Comparison of ENCODE assay signal across 9 mouse cellular contexts in the genomic region with DNA sequence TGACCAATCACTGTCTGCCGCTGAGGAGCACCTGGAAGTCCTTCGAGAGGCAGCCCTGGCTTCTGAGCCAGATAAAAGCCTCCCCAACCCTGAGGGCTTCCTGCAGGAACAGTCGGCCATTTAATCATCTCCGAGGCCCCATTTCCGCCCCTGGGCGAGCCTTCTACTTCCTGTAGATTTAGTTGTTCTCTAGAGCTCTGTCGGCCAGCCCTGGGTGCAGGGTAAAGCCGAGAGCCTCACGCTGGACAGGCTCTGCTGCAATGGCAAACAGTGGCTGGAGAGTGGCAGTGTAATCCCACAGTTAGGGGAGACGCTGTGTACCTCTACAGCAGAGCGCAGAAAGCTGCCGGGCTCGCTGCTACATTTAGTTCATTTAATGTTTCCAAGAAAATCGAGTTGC. TPM values are rescaled to one million over a fixed set of nuclear protein-coding genes. Genes with fewer than 3 reads are reported as not detected.
DNase-seq lines count a peak whose midpoint lies in the region; ATAC-seq and TF ChIP-seq lines count a peak whose summit lies in the region.
"Had no signal": no experiment of that assay in that cellular context is flagged by ENCODE, and none has a peak within 500 bp of the region (broad histone marks: within the 10 kb centered on the region; RNA-seq: fewer than 3 reads in every experiment).

No protein-coding gene starts in this region.

- peaks cover 17% of the 10 kb centered on the region for H3K4me1 ChIP-seq in heart, embryonic 11.5 days (ENCODE audit: control insufficient read depth, insufficient read depth, low read length)
- no peaks in the 10 kb centered on the region for H3K4me1 ChIP-seq in midbrain, embryonic 16.5 days (ENCODE audit: control insufficient read depth, insufficient read depth, low read length)

- WGBS in heart, embryonic 11.5 days (ENCODE audit: insufficient replicate concordance), result 48% methylated on average over 14 of the region's 14 CpGs
- 45% methylated on average over 14 of the region's 14 CpGs for WGBS in midbrain, embryonic 16.5 days

- ATAC-seq in heart, embryonic 11.5 days (replicated peaks; ENCODE audit: insufficient number of reproducible peaks, low FRiP score, low TSS enrichment), result 0 out of 2 replicates have a peak, but pooled peaks have one; percentile 44
- peak; percentile 82; the same call in 1 of the 2 replicates for ATAC-seq in midbrain, embryonic 16.5 days

- peak overlapping the region; percentile 50 for H3K4me3 ChIP-seq in gastrocnemius, adult 2 months
- no peak overlapping the region for H3K4me3 ChIP-seq in heart, embryonic 11.5 days (ENCODE audit: low read depth, low read length)
- H3K4me3 ChIP-seq in midbrain, embryonic 16.5 days (ENCODE audit: low read depth, low read length), result no peak overlapping the region

- no peak overlapping the region for H3K9ac ChIP-seq in heart, embryonic 11.5 days (ENCODE audit: low read depth, low read length)
- no peak overlapping the region for H3K9ac ChIP-seq in midbrain, embryonic 16.5 days (ENCODE audit: low read depth, low read length)

- H3K9me3 ChIP-seq in heart, embryonic 11.5 days (replicated peaks; ENCODE audit: control insufficient read depth, low read length), result no peaks in the 10 kb centered on the region
- H3K9me3 ChIP-seq in midbrain, embryonic 16.5 days (replicated peaks; ENCODE audit: control insufficient read depth, low read length, poor library complexity, severe bottlenecking), result no peaks in the 10 kb centered on the region

- no peak for TF ChIP-seq POLR2A in brain, embryonic 14.5 days (IDR thresholded peaks at IDR 0.05; ENCODE audit: borderline replicate concordance, extremely low read depth, insufficient read depth, insufficient read length, poor library complexity, severe bottlenecking)

- peak overlapping the region; percentile 43 for H3K4me2 ChIP-seq in heart, embryonic 11.5 days
- H3K4me2 ChIP-seq in midbrain, embryonic 16.5 days (ENCODE audit: low read length), result peak overlapping the region; percentile 17; the same call in 1 of the 2 replicates

- peak; percentile 35 for TF ChIP-seq CTCF in gastrocnemius, adult 2 months (IDR thresholded peaks at IDR 0.05)
- TF ChIP-seq CTCF in brain, embryonic 14.5 days (IDR thresholded peaks at IDR 0.05; ENCODE audit: borderline replicate concordance, extremely low read depth, insufficient read depth, insufficient read length), result peak; percentile 40; the same call in 1 of the 2 replicates

- no peaks in the 10 kb centered on the region; the same call in 1 of the 2 replicates for H3K36me3 ChIP-seq in heart, embryonic 11.5 days (ENCODE audit: control insufficient read depth, insufficient read depth, low read length)
- H3K36me3 ChIP-seq in midbrain, embryonic 16.5 days (ENCODE audit: control insufficient read depth, insufficient read depth, low read length), result no peaks in the 10 kb centered on the region
- H3K36me3 ChIP-seq: G1E had no signal

- no peaks in the 10 kb centered on the region for H3K27me3 ChIP-seq in heart, embryonic 11.5 days (ENCODE audit: control insufficient read depth, insufficient read depth, low read length)
- no peaks in the 10 kb centered on the region for H3K27me3 ChIP-seq in midbrain, embryonic 16.5 days (ENCODE audit: control insufficient read depth, insufficient read depth, low read depth, low read length)

- peak overlapping the region; percentile 68 for H3K27ac ChIP-seq in gastrocnemius, adult 2 months
- H3K27ac ChIP-seq in heart, embryonic 11.5 days (ENCODE audit: low read depth, low read length), result peak overlapping the region; percentile 6
- no peak overlapping the region for H3K27ac ChIP-seq in midbrain, embryonic 16.5 days (ENCODE audit: low read length)

- intact Hi-C loops in gastrocnemius, adult 2 months (cut with DNase I), result no loop called here

- DNase-seq in gastrocnemius, adult 2 months, result peak; percentile 20
- DNase-seq in gastrocnemius, postnatal 4 days (ENCODE audit: low spot score in 2 of 2), result no peak
- DNase-seq in brain, embryonic 14.5 days (ENCODE audit: low read depth), result peak; percentile 60
- DNase-seq in layer of hippocampus, postnatal 14 days (ENCODE audit: low spot score in 2 of 2), result peak; percentile 14 to 31
- no peak for DNase-seq in thymus, postnatal 4 days
- DNase-seq in retina, postnatal 1 day, result no peak

RNA-seq across cellular contexts. Expression of a gene that starts 11.3 kb away (rescaled TPM):
- 1 to 10 TPM in 1 of 2 experiments, under 1 TPM in 1; 0.87 to 1.3 TPM for total RNA-seq in gastrocnemius, adult 2 months (2021)
- total RNA-seq in gastrocnemius, postnatal 4 days (2021), result 10 to 100 TPM; 13.5 to 13.7 TPM
- polyA plus RNA-seq in brain, embryonic 14.5 days (2012; rRNA removed), result 28.0 and 36.4 TPM in 2 replicates
- polyA plus RNA-seq in heart, embryonic 11.5 days (2014; fragmentation: Nextera tagmentation; extraction: Ambion mirVana), result 113 and 116 TPM in 2 replicates
- 10 to 100 TPM in 1 of 2 experiments, 1 to 10 TPM in 1; 7.3 to 10.7 TPM for total RNA-seq in layer of hippocampus, postnatal 14 days (2021)
- polyA plus RNA-seq in midbrain, embryonic 16.5 days (2015; fragmentation: Nextera tagmentation; extraction: Ambion mirVana), result 18.6 and 19.6 TPM in 2 replicates
- total RNA-seq: G1E had no signal
- polyA plus RNA-seq: G1E had no signal

RNA-seq across cellular contexts. Expression of a gene that starts 36.9 kb away (rescaled TPM):
- total RNA-seq in gastrocnemius, adult 2 months (2021), result not detected
- total RNA-seq in gastrocnemius, postnatal 4 days (2021), result not detected
- polyA plus RNA-seq in brain, embryonic 14.5 days (2012; rRNA removed), result not detected in 2 replicates
- not detected in 2 replicates for polyA plus RNA-seq in heart, embryonic 11.5 days (2014; fragmentation: Nextera tagmentation; extraction: Ambion mirVana)
- not detected for total RNA-seq in layer of hippocampus, postnatal 14 days (2021)
- polyA plus RNA-seq in midbrain, embryonic 16.5 days (2015; fragmentation: Nextera tagmentation; extraction: Ambion mirVana), result not detected in 2 replicates
- total RNA-seq: G1E had no signal
- polyA plus RNA-seq: G1E had no signal

RNA-seq across cellular contexts. Expression of a gene that starts 41.5 kb away (rescaled TPM):
- 1 to 10 TPM; 2.7 to 5.3 TPM for total RNA-seq in gastrocnemius, adult 2 months (2021)
- total RNA-seq in gastrocnemius, postnatal 4 days (2021), result 1 to 10 TPM; 7.4 to 8.4 TPM
- polyA plus RNA-seq in brain, embryonic 14.5 days (2012; rRNA removed), result 1.5 and 2.2 TPM in 2 replicates
- 10.8 and 11.1 TPM in 2 replicates for polyA plus RNA-seq in heart, embryonic 11.5 days (2014; fragmentation: Nextera tagmentation; extraction: Ambion mirVana)
- total RNA-seq in layer of hippocampus, postnatal 14 days (2021), result 1 to 10 TPM; 4.7 to 5.0 TPM
- 2.7 and 2.9 TPM in 2 replicates for polyA plus RNA-seq in midbrain, embryonic 16.5 days (2015; fragmentation: Nextera tagmentation; extraction: Ambion mirVana)
- total RNA-seq: G1E had no signal
- polyA plus RNA-seq: G1E had no signal

Comparison
In these comparisons a context has a peak if more than half of its experiments do, and no peak if none do; other contexts are left out.
1. DNase-seq: peak in gastrocnemius, adult 2 months (single experiment), brain, embryonic 14.5 days (single experiment) and layer of hippocampus, postnatal 14 days (2 of 2); none in gastrocnemius, postnatal 4 days (0 of 2), thymus, postnatal 4 days (single experiment) and retina, postnatal 1 day (single experiment).